Mouse (Mus musculus) liver, embryonic 14.5 days (tissue): ENCODE results near the gene Grid2. TPM values are rescaled to one million over a fixed set of nuclear protein-coding genes. Genes with fewer than 3 reads are reported as not detected.

Experiments
- ATAC-seq: fragments of 200-750 bp; cut with Nextera tagmentation; 2 replicates; pipeline ENCODE4 v1.8.0; 2017; ENCODE audit warnings: moderate number of reproducible peaks, mild to moderate bottlenecking, moderate library complexity; ENCODE audit not compliant: insufficient read depth
- DNase-seq, 3 experiments: peaks; one replicate each; pipeline ENCODE4 v3.0.0-alpha.2; 2012 to 2013; ENCODE audit warnings: low read depth in 3 of 3, low spot score in 3 of 3
- H3K27ac ChIP-seq: fragments of 300-500 bp; sonication (generic); 2 replicates; pipeline ENCODE4 v1.5.1; 2014; ENCODE audit warnings: moderate library complexity, mild to moderate bottlenecking, control low read depth, inconsistent platforms
- H3K27me3 ChIP-seq: fragments of 300-500 bp; sonication (generic); 2 replicates; pipeline ENCODE4 v1.6.1; 2014; ENCODE audit warnings: mild to moderate bottlenecking, low read length, moderate library complexity; ENCODE audit not compliant: control insufficient read depth, insufficient read depth
- H3K36me3 ChIP-seq: fragments of 300-500 bp; sonication (generic); replicated peaks from 2 replicates; pipeline ENCODE4 v1.6.1; 2014; ENCODE audit warnings: low read depth; ENCODE audit not compliant: control insufficient read depth, insufficient read depth
- H3K4me1 ChIP-seq, 2 experiments: fragments of 200-500 bp in 1 of 2; fragments of 300-500 bp in 1 of 2; sonication (generic) in 1 of 2; replicated peaks; 2 replicates each; pipeline ENCODE4 v1.6.1; 2012 to 2014; ENCODE audit warnings: antibody characterized with exemption in 1 of 2, inconsistent platforms in 1 of 2, low read length in 1 of 2; ENCODE audit not compliant: control insufficient read depth in 2 of 2, insufficient read depth in 2 of 2
- H3K4me2 ChIP-seq: fragments of 300-500 bp; sonication (generic); 2 replicates; pipeline ENCODE4 v1.6.1; 2014; ENCODE audit warnings: low read depth, mild to moderate bottlenecking, control low read depth, moderate library complexity
- H3K4me3 ChIP-seq, 2 experiments: fragments of 200-500 bp in 1 of 2; fragments of 300-500 bp in 1 of 2; sonication (generic) in 1 of 2; 2 replicates each; pipeline ENCODE4 v1.5.1; 2012 to 2014; ENCODE audit warnings: low read depth in 2 of 2, low read length in 2 of 2, mild to moderate bottlenecking in 2 of 2, control low read depth in 1 of 2, inconsistent platforms in 1 of 2, moderate library complexity in 1 of 2; ENCODE audit not compliant: insufficient read depth in 1 of 2
- H3K9ac ChIP-seq: fragments of 300-500 bp; sonication (generic); replicated peaks from 2 replicates; pipeline ENCODE4 v1.6.1; 2014; ENCODE audit warnings: mild to moderate bottlenecking, control low read depth, moderate library complexity
- H3K9me3 ChIP-seq: fragments of 300-500 bp; sonication (generic); 2 replicates; pipeline ENCODE4 v1.6.1; 2016; ENCODE audit warnings: low read length, mixed read lengths; ENCODE audit not compliant: control insufficient read depth
- CTCF ChIP-seq: IDR thresholded peaks from 2 replicates; pipeline ENCODE4 v1.5.1; 2016; ENCODE audit warnings: antibody characterized with exemption, low read depth, control low read depth
- EP300 ChIP-seq: IDR thresholded peaks from 2 replicates; pipeline ENCODE4 v1.6.1; 2016; ENCODE audit warnings: antibody characterized with exemption, low read depth
- WGBS: fragments of 180-500 bp; shearing (Covaris S2); extraction: QIAGEN DNeasy Blood & Tissue Kit; methylation state at CpG from one replicate; pipeline ENCODE4 v1.1.7; 2014; ENCODE audit not compliant: insufficient replicate concordance; 5-methylcytosine and 5-hydroxymethylcytosine counted together
- polyA plus RNA-seq, 2 experiments: library from polyadenylated mRNA; depleted of rRNA in 1 of 2; stranded (reverse) in 1 of 2; unstranded in 1 of 2; fragments of >200 nt; fragmentation: Nextera tagmentation in 1 of 2; extraction: Ambion mirVana in 1 of 2; gene quantifications; 2 replicates each; pipeline versions ENCODE4 v1.2.1 to v1.2.3; 2012 to 2014

Gene Grid2
- polyA plus RNA-seq, 2 experiments = not detected

- Histone ChIP-seq H3K4me2 (no peak overlapping the region), H3K9me3 (no peaks in the 10 kb centered on the region), H3K4me1 (no peaks in the 10 kb centered on the region), H3K36me3 (no peaks in the 10 kb centered on the region), H3K9ac (no peak overlapping the region), H3K4me3 (no peak overlapping the region), H3K27me3 (no peaks in the 10 kb centered on the region), H3K27ac (no peak overlapping the region)
- WGBS = 32% methylated on average over 7 of the region's 7 CpGs
- no peak for ATAC-seq
- TF ChIP-seq CTCF (no peak), EP300 (no peak)
- no peak for DNase-seq
Measured at GRCm38 (mm10) chr6:64650765-64651164, 1395.1 kb downstream of the Grid2 start.

DNA sequence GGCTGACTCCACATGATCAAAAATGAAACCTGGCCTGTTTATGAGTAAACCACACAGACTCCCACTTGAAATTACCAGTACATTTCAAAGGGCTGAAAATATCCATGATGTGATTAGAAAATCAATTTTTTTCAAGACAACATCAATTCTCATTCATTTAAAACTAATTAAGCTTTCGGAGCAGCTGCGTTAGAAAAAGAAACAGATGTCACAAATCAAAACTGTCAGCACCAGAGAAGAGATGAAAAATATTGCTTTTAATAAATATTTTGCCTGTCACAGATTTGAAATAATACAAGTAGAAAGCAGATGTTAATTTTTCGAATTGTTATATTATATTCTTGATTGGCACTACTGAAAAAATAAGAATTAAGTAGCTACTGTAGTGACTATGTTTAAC, 1415.3 kb downstream of the Grid2 start:
- 58% methylated on average over 3 of the region's 3 CpGs for WGBS
- TF ChIP-seq EP300 (no peak), CTCF (no peak)

DNA sequence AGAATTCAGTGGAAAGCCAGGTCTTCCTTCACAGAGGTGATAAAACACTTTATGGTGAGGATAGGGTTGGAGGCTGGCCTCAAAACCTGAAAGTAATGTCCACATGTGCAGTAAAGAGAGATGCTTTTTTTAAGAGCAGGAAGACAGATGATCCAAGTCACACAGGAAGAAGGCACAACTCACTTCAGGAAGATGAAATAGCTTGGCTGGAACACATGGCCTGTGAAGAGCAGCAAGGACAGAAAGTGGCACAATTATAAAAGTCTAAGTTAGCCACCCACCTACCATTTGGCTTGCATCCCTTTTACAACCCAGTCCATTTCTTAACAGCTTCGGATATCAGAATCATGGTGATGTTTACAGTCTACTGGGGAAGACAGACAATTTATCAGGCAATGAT, 1423.1 kb downstream of the Grid2 start:
- H3K4me1 ChIP-seq = no peaks in the 10 kb centered on the region
- H3K9me3 ChIP-seq = no peaks in the 10 kb centered on the region
- DNase-seq (no peak), ATAC-seq (no peak)
- H3K4me2 ChIP-seq = no peak overlapping the region
- no peaks in the 10 kb centered on the region for H3K36me3 ChIP-seq
- H3K27ac ChIP-seq = no peak overlapping the region
- H3K4me3 ChIP-seq = no peak overlapping the region
- no peak overlapping the region for H3K9ac ChIP-seq
- TF ChIP-seq CTCF = no peak
- TF ChIP-seq EP300 = no peak
- no peaks in the 10 kb centered on the region for H3K27me3 ChIP-seq
- 51% methylated on average over 1 of the region's 1 CpGs for WGBS

More for the DNA sequence above, 1415.3 kb downstream of the Grid2 start:
- Histone ChIP-seq H3K4me2 (no peak overlapping the region), H3K4me1 (no peaks in the 10 kb centered on the region), H3K36me3 (no peaks in the 10 kb centered on the region), H3K27me3 (no peaks in the 10 kb centered on the region), H3K9ac (no peak overlapping the region), H3K4me3 (no peak overlapping the region), H3K27ac (no peak overlapping the region), H3K9me3 (no peaks in the 10 kb centered on the region)
- no peak for ATAC-seq
- no peak for DNase-seq

DNA sequence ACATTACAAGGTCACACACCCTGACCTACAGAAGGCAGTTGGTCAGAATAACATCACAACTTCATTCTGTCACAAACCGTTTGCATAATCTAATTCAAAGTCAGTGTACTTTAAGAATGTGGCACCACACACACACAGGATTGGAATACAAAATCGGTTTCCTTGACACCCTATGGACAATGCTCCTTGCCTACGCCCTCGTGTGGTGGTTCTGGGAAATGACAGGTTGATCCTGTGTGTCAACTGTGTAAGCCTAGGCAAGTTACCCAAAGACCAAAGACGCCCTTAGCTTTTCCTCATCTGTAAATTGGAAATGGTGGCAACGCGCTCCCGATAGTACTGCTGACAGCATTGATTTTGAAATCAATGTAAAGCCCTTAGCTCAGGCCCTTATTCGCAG, 1428.3 kb downstream of the Grid2 start:
- WGBS = 28% methylated on average over 9 of the region's 9 CpGs
- Histone ChIP-seq H3K9ac (no peak overlapping the region), H3K4me2 (no peak overlapping the region), H3K4me1 (no peaks in the 10 kb centered on the region), H3K36me3 (no peaks in the 10 kb centered on the region), H3K9me3 (no peaks in the 10 kb centered on the region), H3K27me3 (no peaks in the 10 kb centered on the region), H3K27ac (no peak overlapping the region), H3K4me3 (no peak overlapping the region)
- no peak for ATAC-seq
- DNase-seq = no peak
- TF ChIP-seq EP300 = no peak
- TF ChIP-seq CTCF = peak; percentile 58; the same call in 1 of the 2 replicates

DNA sequence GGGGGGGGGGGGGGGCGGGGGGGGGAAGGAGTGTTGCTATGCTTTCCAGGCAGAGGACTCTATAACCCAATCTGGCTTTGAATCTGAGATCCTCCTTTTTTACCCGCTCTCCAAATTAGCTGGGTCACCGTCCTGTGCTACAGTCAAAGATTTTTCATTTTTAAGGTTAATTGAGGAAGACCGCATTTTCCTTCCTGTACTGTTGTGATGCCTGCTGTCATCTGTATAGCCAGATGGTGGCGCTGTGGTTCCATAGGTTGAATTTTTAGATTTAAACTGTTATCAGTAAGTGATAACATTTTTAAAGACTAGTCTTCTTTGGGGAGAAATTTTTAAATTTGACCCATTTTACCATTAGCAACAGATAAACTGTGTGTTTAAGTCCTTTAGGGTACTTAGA, 1429.3 kb downstream of the Grid2 start:
- Histone ChIP-seq H3K9me3 (no peaks in the 10 kb centered on the region), H3K27ac (no peak overlapping the region), H3K4me1 (no peaks in the 10 kb centered on the region), H3K27me3 (no peaks in the 10 kb centered on the region), H3K9ac (no peak overlapping the region), H3K36me3 (no peaks in the 10 kb centered on the region), H3K4me3 (no peak overlapping the region), H3K4me2 (no peak overlapping the region)
- DNase-seq (no peak), ATAC-seq (no peak)
- 2% methylated on average over 4 of the region's 5 CpGs for WGBS
- no peak for TF ChIP-seq EP300
- TF ChIP-seq CTCF = peak; percentile 36; the same call in 1 of the 2 replicates
